Mouse (Mus musculus) right cerebral cortex, postnatal 14 days (tissue): Measurements from ENCODE around the gene Gm9774.

Experiments
- DNase-seq: peaks from one replicate; pipeline ENCODE4 v3.0.0; 2022

The Gm9774 gene

DNA sequence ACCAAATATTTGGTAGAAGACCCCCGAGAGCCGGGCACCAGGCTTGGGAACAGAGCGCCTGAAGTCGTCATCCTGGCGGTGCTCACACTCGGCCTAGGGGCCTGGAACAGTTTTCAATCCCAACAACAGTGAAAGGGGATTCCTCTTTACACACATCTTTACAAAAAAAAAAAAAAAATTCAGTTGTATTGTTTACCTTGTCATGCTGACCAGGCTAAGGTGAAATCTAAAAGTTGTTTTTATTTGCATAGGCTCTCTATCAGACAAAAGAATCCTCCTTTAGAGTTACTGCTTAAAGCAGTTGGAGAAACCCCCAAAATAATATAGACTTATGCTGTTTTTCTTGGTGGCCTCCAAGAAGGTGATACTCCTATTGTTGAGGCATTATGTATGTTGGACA, at the start of gene Gm9774:
Gm9774 (minus strand) TSS at position 101 of the 400 bp plus-strand sequence.
- no peak for DNase-seq

DNA sequence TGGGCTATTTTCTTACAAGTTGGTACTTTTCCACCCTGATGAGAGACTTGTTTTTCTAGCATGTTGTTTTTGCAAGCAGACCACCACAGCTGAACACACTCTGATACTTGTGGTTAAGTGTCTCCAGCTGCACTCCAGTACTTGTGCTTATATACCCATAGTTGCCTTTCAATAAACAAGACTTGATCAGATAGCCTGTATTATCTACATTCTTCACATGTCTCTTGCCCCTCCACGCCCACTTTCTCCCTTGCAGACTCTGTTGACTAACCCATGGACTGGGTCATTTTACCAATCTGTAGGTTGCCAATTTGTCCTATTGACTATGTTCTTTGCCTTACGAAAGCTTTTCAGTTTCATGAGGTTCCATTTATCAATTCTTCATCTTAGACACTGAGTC, 40.9 kb upstream of the Gm9774 start:
- DNase-seq, result no peak

DNA sequence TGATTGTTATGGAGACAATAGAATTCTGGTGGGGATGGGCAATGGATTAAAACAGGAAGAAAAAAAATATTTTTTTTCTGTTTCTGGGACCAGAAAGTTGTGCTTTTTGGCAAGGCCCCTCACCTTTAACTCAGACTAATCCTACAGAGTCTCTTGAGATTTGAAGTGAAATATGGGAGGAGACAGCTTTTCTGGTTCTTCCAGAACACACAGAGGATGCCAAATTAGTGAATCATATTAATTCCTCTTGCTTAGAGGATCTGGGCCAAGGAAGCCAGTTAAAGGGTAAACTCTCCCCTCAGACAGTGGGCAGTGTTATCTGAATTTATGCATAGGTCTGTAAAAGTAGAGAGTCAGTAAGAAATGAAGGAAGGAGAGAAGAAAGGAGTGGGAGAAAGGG, 38.2 kb upstream of the Gm9774 start:
- no peak for DNase-seq

DNA sequence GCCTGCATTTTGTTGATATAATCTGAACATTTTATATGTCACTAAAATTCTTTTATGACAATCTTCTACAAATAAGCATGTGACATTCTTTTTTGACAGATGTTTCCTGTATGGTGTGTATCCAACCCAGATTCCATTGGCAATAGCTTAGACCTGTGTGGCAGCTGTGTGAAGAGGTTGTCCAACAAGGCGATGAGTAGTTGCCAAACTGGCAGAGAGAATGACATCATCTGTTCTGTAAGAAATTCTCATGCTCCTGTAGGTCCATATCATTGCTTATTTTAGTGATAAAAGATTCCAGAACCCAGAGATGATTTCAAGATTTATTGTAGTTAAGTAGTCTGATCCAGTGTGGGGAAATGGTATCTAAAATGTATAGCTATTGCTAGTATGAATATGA, 37.4 kb upstream of the Gm9774 start:
- no peak for DNase-seq

DNA sequence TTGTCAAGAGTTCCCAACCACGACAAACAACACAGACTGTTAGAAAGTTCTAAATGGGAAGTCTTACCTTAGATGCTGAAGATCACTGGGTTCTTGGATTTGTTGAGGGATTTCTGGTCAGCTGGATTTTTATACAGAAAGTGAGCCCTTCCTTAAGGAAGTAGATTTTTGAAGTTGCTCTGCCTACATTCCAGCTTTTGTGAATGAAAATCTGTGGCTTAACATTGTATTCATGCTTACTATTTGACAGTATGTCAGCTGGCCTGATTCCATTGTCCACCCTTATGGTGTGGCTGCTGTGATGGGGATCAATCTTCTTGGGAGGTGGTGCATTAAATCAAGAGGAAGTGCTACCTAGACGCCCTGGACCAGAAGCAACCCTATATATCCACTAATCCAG, 29.4 kb upstream of the Gm9774 start, which contains the start of gene Sprr3:
Sprr3 (minus strand) TSS at position 101 of the 400 bp plus-strand sequence.
- DNase-seq, result no peak

DNA sequence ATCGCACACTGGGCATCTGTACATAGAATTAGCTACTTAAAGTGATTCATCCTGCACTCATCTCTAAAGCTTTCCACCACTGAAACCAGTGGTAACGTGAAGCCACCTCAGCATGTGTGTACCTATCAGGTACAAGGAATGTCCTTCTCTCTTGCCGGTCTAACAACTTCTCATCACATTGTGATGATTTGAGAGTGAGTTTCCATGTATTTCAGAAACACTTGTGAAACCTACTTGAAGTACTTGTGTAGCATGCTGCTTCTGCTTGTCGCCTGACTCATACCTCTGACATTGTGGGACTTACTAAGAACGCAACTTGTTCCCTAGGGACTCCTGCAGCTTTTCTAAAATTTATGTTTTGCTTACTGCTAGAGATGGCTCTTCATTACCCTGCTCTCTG, 25.9 kb upstream of the Gm9774 start:
- DNase-seq, result no peak

DNA sequence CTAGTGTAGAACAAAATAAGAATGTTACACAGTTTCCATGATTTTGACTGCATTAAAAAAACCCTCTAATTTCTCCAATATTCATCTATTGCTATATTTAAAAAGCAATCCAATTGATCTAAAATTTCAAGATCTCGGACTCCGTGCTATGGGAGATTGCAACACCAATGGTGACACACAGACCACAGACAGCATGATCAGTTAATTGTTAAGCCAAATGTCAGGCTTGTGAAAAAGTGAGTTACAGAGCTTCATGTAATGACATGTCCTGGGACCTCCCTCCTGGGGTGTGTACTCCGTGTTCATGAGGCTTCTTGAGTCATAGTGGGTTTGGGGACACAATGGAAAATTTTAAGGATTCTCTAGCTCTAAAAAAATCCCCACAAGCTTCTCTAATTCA, 11.0 kb upstream of the Gm9774 start:
- no peak for DNase-seq

DNA sequence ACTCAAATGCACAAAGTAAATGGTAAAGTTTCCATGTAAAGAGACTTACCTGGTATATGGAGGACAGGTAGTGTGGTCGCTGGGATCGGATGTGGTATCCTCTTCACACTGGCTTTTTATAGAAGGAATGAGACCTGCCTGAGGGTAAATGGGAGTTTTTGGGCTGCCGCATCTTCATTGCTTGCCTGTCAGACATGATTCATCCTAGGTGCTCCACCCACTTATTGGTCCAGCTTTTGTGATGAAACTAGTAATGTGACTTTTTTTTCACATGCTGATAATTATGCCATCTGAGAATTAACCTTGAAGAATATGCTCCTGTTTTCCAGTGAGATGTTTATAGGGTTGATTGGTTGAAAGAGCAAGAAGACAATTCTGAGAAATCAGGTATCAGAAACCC, 9.5 kb upstream of the Gm9774 start, which contains the start of gene Sprr1b:
Sprr1b (minus strand) TSS at position 101 of the 400 bp plus-strand sequence.
- DNase-seq, result no peak

DNA sequence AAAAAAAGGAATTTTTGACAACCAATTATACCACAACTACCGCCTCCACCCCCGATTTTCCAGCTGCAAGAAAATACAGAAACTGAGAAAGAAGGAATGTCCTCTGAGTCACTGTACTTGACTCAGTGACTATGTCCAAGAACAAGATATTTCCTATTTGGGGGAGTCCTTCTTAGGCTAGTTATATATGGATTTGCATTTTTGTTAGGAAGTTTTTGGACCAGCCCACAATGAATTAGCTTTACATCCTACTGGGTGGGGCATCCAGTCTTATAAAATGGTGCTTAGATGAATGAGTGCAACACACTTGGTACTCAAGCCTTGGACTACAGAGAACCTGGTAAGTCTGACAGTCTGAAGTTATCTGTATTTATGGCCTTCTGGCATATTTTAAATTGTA, 3.1 kb upstream of the Gm9774 start, which contains the start of gene Sprr2k:
Sprr2k (plus strand) TSS at position 301 of the 400 bp plus-strand sequence.
- no peak for DNase-seq

DNA sequence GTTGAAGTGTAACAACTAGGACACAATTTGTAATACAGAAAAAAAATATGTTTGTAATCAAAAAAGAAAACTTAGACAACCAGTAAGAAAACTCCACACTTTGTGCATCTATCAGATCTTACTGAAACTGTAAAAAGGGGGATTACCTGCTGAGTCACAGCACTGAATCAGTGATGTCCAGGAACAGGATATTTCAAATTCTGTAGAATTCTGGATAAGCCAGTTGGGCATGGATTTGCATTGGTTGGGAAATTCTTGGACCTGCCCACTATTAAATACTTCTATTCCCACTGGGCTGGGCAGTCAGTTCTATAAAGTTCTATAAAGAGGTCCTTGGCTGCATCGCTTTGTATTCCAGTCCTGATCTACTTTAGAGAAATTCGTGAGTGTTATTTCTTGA, 11.4 kb downstream of the Gm9774 start, which contains the start of gene Sprr2j-ps:
Sprr2j-ps (plus strand) TSS at position 301 of the 400 bp plus-strand sequence.
- DNase-seq, result no peak

DNA sequence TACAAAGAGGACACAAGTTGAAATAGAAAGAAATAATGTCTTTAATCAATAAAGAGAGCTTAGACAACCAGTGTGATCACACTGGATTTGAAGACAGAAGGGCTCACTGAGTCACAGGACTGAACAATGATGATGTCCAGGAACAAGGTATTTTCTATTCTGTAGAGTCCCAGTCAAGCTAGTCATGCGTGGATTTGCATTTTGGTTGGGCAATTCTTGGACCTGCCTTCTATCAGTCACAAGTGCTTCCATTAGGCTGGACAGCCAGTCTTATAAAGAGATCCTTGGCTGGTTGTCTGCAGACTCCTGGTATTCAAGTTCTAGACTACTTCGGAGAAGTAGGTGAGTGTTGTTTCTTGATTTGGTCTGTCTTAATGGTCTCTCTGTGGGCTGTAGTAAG, 21.5 kb downstream of the Gm9774 start, which contains the start of gene Sprr2i:
Sprr2i (plus strand) TSS at position 301 of the 400 bp plus-strand sequence.
- no peak for DNase-seq

DNA sequence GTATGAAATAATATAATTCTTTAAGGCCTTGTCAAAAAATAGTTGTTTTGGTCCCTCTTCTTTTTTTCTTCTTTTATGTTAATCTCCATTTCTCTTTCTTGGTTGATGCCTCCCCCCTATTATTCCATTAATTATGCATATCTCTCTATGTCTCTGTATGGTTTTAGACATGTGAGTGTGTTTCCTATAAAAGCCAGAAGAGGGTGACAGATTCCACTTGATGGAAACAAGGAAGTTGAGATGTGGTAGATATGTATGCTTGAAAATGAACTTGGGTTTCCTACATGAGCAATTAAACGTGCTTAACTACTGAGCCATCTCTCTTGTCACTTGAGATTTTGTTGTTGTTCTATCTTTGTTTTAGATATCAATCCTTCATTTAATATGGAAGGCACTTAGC, 34.9 kb downstream of the Gm9774 start:
- DNase-seq, result no peak

DNA sequence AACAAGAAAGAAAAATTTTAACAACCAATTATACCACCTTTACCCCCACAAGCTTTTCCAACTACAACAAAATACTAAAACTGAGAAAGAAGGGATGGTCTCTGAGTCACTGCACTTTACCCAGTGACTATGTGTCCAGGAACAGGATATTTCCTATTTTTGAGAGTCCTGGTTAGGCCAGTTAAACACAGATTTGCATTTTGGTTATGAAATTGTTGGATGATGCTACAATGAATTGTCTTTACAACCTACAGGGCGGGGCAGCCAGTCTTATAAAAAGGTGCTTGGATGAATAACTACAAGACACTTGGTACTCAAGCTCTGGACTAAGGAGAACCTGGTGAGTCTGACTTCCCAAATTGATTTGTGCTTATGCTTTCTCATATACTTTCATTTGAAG, 43.8 kb downstream of the Gm9774 start, which contains the start of gene Sprr2h:
Sprr2h (plus strand) TSS at position 301 of the 400 bp plus-strand sequence.
- DNase-seq, result no peak
